Mouse (Mus musculus) stomach, postnatal 0 days (tissue): ENCODE data around the gene Adar. TPM values are rescaled to one million over a fixed set of nuclear protein-coding genes. Genes with fewer than 3 reads are reported as not detected.

Source experiments
- ATAC-seq: fragments of 200-750 bp; cut with Nextera tagmentation; 2 replicates; pipeline ENCODE4 v1.8.0; 2017; ENCODE audit not compliant: low FRiP score, low TSS enrichment
- DNase-seq: peaks from one replicate; pipeline ENCODE4 v3.0.0-alpha.2; 2016; ENCODE audit warnings: low spot score
- H3K27ac ChIP-seq: fragments of 300-500 bp; sonication (generic); replicated peaks from 2 replicates; pipeline ENCODE4 v1.5.1; 2014; ENCODE audit warnings: mild to moderate bottlenecking, control low read depth
- H3K27me3 ChIP-seq: fragments of 300-500 bp; sonication (generic); 2 replicates; pipeline ENCODE4 v1.6.1; 2014; ENCODE audit warnings: low read length; ENCODE audit not compliant: control insufficient read depth, insufficient read depth
- H3K36me3 ChIP-seq: fragments of 300-500 bp; sonication (generic); 2 replicates; pipeline ENCODE4 v1.6.1; 2014; ENCODE audit warnings: low read length, mixed read lengths; ENCODE audit not compliant: control insufficient read depth, insufficient read depth
- H3K4me1 ChIP-seq: fragments of 300-500 bp; sonication (generic); replicated peaks from 2 replicates; pipeline ENCODE4 v1.6.1; 2014; ENCODE audit warnings: antibody characterized with exemption; ENCODE audit not compliant: control insufficient read depth, insufficient read depth
- H3K4me2 ChIP-seq: fragments of 300-500 bp; sonication (generic); replicated peaks from 2 replicates; pipeline ENCODE4 v1.6.1; 2014; ENCODE audit warnings: low read depth, mild to moderate bottlenecking, control low read depth, moderate library complexity
- H3K4me3 ChIP-seq: fragments of 300-500 bp; sonication (generic); 2 replicates; pipeline ENCODE4 v1.5.1; 2014; ENCODE audit warnings: low read depth, low read length, control low read depth
- H3K9ac ChIP-seq: fragments of 300-500 bp; sonication (generic); 2 replicates; pipeline ENCODE4 v1.6.1; 2014; ENCODE audit warnings: mild to moderate bottlenecking, low read length, control low read depth, mixed read lengths
- H3K9me3 ChIP-seq: fragments of 300-500 bp; sonication (generic); 2 replicates; pipeline ENCODE4 v1.6.1; 2016; ENCODE audit warnings: low read length; ENCODE audit not compliant: control insufficient read depth
- CTCF ChIP-seq: IDR thresholded peaks from 2 replicates; pipeline ENCODE4 v1.5.1; 2016; ENCODE audit warnings: antibody characterized with exemption, low read depth, mild to moderate bottlenecking, moderate library complexity
- EP300 ChIP-seq: optimal IDR thresholded peaks from 2 replicates; pipeline ENCODE3; 2016; ENCODE audit warnings: antibody characterized with exemption
- WGBS: fragments of 180-500 bp; shearing (Covaris S2); extraction: QIAGEN DNeasy Blood & Tissue Kit; methylation state at CpG from one replicate; pipeline ENCODE4 v1.1.7; 2014; 5-methylcytosine and 5-hydroxymethylcytosine counted together
- polyA plus RNA-seq: library from polyadenylated mRNA; unstranded; fragments of >200 nt; fragmentation: Nextera tagmentation; extraction: Ambion mirVana; gene quantifications from 2 replicates; pipeline ENCODE4 v1.2.1, GENCODE M21; 2015

Adar gene
- polyA plus RNA-seq, 1 experiment from 2014 or later: 8.5 TPM

GRCm38 (mm10) chr3:89780102-89780501, 65.3 kb downstream of the Adar start:
- Histone ChIP-seq H3K9me3 (no peaks in the 10 kb centered on the region), H3K36me3 (peaks cover 49% of the 10 kb centered on the region), H3K9ac (no peak overlapping the region), H3K27ac (no peak overlapping the region), H3K4me1 (peaks cover 3% of the 10 kb centered on the region; the same call in 1 of the 2 replicates), H3K4me2 (no peak overlapping the region), H3K4me3 (no peak overlapping the region), H3K27me3 (no peaks in the 10 kb centered on the region)
- no peak for TF ChIP-seq EP300
- TF ChIP-seq CTCF: no peak
- ATAC-seq: no peak
- no peak for DNase-seq
- 87% methylated on average over 4 of the region's 4 CpGs for WGBS

- no peaks in the 10 kb centered on the region for H3K27me3 ChIP-seq
- TF ChIP-seq CTCF: no peak
- no peak for TF ChIP-seq EP300
- peaks cover 4% of the 10 kb centered on the region; the same call in 1 of the 2 replicates for H3K4me1 ChIP-seq
- no peak overlapping the region for H3K9ac ChIP-seq
- ATAC-seq: no peak
- no peak overlapping the region for H3K4me3 ChIP-seq
- H3K4me2 ChIP-seq: no peak overlapping the region
- WGBS: 79% methylated on average over 5 of the region's 5 CpGs
- no peak for DNase-seq
- no peak overlapping the region for H3K27ac ChIP-seq
- H3K36me3 ChIP-seq: peaks cover 47% of the 10 kb centered on the region
- no peaks in the 10 kb centered on the region for H3K9me3 ChIP-seq
Observed at GRCm38 (mm10) chr3:89781640-89782039, 66.8 kb downstream of the Adar start.

- WGBS: 10% methylated on average over 11 of the region's 11 CpGs
- H3K4me2 ChIP-seq: peak overlapping the region; percentile 44
- no peak for TF ChIP-seq EP300
- TF ChIP-seq CTCF: peak; percentile 96
- peaks cover 4% of the 10 kb centered on the region; the same call in 1 of the 2 replicates for H3K4me1 ChIP-seq
- peaks cover 25% of the 10 kb centered on the region for H3K36me3 ChIP-seq
- peak overlapping the region; percentile 61 for H3K27ac ChIP-seq
- no peaks in the 10 kb centered on the region for H3K27me3 ChIP-seq
- H3K4me3 ChIP-seq: 0 out of 2 replicates have a peak overlapping the region, but pooled peaks have one; percentile 17
- ATAC-seq: peak; percentile 85
- no peaks in the 10 kb centered on the region for H3K9me3 ChIP-seq
- DNase-seq: peak; percentile 86
- H3K9ac ChIP-seq: peak overlapping the region; percentile 48
Observed at GRCm38 (mm10) chr3:89784991-89785753, 70.3 kb downstream of the Adar start.

- WGBS: 85% methylated on average over 6 of the region's 6 CpGs
- H3K9ac ChIP-seq: no peak overlapping the region
- ATAC-seq: no peak
Observed at GRCm38 (mm10) chr3:89786275-89786674, 71.5 kb downstream of the Adar start.

GRCm38 (mm10) chr3:89788680-89789352, 74.0 kb downstream of the Adar start:
- 77% methylated on average over 16 of the region's 16 CpGs for WGBS
- DNase-seq: no peak
- H3K36me3 ChIP-seq: no peaks in the 10 kb centered on the region

More at GRCm38 (mm10) chr3:89786275-89786674, 71.5 kb downstream of the Adar start:
- Histone ChIP-seq H3K9me3 (no peaks in the 10 kb centered on the region), H3K4me2 (no peak overlapping the region), H3K36me3 (peaks cover 14% of the 10 kb centered on the region), H3K27me3 (no peaks in the 10 kb centered on the region), H3K27ac (no peak overlapping the region), H3K4me3 (no peak overlapping the region), H3K4me1 (peaks cover 4% of the 10 kb centered on the region; the same call in 1 of the 2 replicates)
- no peak for TF ChIP-seq EP300
- TF ChIP-seq CTCF: no peak
- DNase-seq: no peak

More at GRCm38 (mm10) chr3:89788680-89789352, 74.0 kb downstream of the Adar start:
- Histone ChIP-seq H3K9ac (no peak overlapping the region), H3K4me3 (no peak overlapping the region), H3K27ac (no peak overlapping the region), H3K4me1 (peaks cover 4% of the 10 kb centered on the region; the same call in 1 of the 2 replicates), H3K9me3 (no peaks in the 10 kb centered on the region), H3K4me2 (no peak overlapping the region), H3K27me3 (no peaks in the 10 kb centered on the region)
- ATAC-seq: no peak
- TF ChIP-seq CTCF (peak; percentile 18; the same call in 1 of the 2 replicates), EP300 (no peak)
